Mouse (Mus musculus) hindbrain, embryonic 11.5 days (tissue): ENCODE results near the gene Pkd2. TPM values are rescaled to one million over a fixed set of nuclear protein-coding genes. Genes with fewer than 3 reads are reported as not detected.

ENCODE experiments used
- ATAC-seq: fragments of 200-750 bp; cut with Nextera tagmentation; 2 replicates; pipeline ENCODE4 v1.8.0; 2017; ENCODE audit warnings: mild to moderate bottlenecking, moderate TSS enrichment, moderate library complexity; ENCODE audit not compliant: low FRiP score
- DNase-seq: peaks from one replicate; pipeline ENCODE4 v3.0.0-alpha.2; 2015; ENCODE audit warnings: low spot score
- H3K27ac ChIP-seq: fragments of 300-500 bp; sonication (generic); 2 replicates; pipeline ENCODE4 v1.5.1; 2014; ENCODE audit warnings: mild to moderate bottlenecking, low read depth, low read length
- H3K27me3 ChIP-seq: fragments of 300-500 bp; sonication (generic); 2 replicates; pipeline ENCODE4 v1.6.1; 2014; ENCODE audit warnings: mild to moderate bottlenecking, low read length, moderate library complexity, mixed read lengths; ENCODE audit not compliant: control insufficient read depth, insufficient read depth
- H3K36me3 ChIP-seq: fragments of 300-500 bp; sonication (generic); 2 replicates; pipeline ENCODE4 v1.6.1; 2014; ENCODE audit warnings: mild to moderate bottlenecking, low read length, moderate library complexity, mixed read lengths; ENCODE audit not compliant: control insufficient read depth, insufficient read depth
- H3K4me1 ChIP-seq: fragments of 300-500 bp; sonication (generic); replicated peaks from 2 replicates; pipeline ENCODE4 v1.6.1; 2014; ENCODE audit warnings: low read length, mixed read lengths; ENCODE audit not compliant: control insufficient read depth, insufficient read depth
- H3K4me2 ChIP-seq: fragments of 300-500 bp; sonication (generic); replicated peaks from 2 replicates; pipeline ENCODE4 v1.6.1; 2014; ENCODE audit warnings: mild to moderate bottlenecking, low read depth, low read length
- H3K4me3 ChIP-seq: fragments of 300-500 bp; sonication (generic); 2 replicates; pipeline ENCODE4 v1.5.1; 2014; ENCODE audit warnings: low read depth, low read length
- H3K9ac ChIP-seq: fragments of 300-500 bp; sonication (generic); 2 replicates; pipeline ENCODE4 v1.6.1; 2014; ENCODE audit warnings: low read depth, low read length
- H3K9me3 ChIP-seq: fragments of 300-500 bp; sonication (generic); 2 replicates; pipeline ENCODE4 v1.6.1; 2016; ENCODE audit warnings: low read length; ENCODE audit not compliant: control insufficient read depth
- WGBS: fragments of 180-500 bp; shearing (Covaris S2); extraction: QIAGEN DNeasy Blood & Tissue Kit; methylation state at CpG from one replicate; pipeline ENCODE4 v1.1.7; 2014; 5-methylcytosine and 5-hydroxymethylcytosine counted together
- polyA plus RNA-seq: library from polyadenylated mRNA; unstranded; fragments of >200 nt; fragmentation: Nextera tagmentation; extraction: Ambion mirVana; gene quantifications from 2 replicates; pipeline ENCODE4 v1.2.1, GENCODE M21; 2014

Gene Pkd2
- polyA plus RNA-seq, 1 experiment from 2014 or later: 15.1 TPM

GRCm38 (mm10) chr5:104459706-104460455, 631 bp downstream of the Pkd2 start:
- peak; percentile 77 for DNase-seq
- no peaks in the 10 kb centered on the region for H3K9me3 ChIP-seq
- ATAC-seq: peak; percentile 83
- 0 out of 2 replicates have a peak, but pooled peaks cover 3% of the 10 kb centered on the region for H3K4me1 ChIP-seq
- H3K27me3 ChIP-seq: no peaks in the 10 kb centered on the region
- peak overlapping the region; percentile 97 for H3K9ac ChIP-seq
- H3K36me3 ChIP-seq: no peaks in the 10 kb centered on the region
- peak overlapping the region; percentile 84 for H3K27ac ChIP-seq
- under 1% methylated on average over 57 of the region's 82 CpGs for WGBS
- H3K4me3 ChIP-seq: peak overlapping the region; percentile 70
- peak overlapping the region; percentile 75 for H3K4me2 ChIP-seq

GRCm38 (mm10) chr5:104460456-104460838, 1.2 kb downstream of the Pkd2 start:
- H3K27ac ChIP-seq: no peak overlapping the region
- peak overlapping the region; percentile 75 for H3K4me2 ChIP-seq
- 36% methylated on average over 3 of the region's 3 CpGs for WGBS
- peak overlapping the region; percentile 97; the same call in 1 of the 2 replicates for H3K9ac ChIP-seq
- no peak for ATAC-seq
- DNase-seq: no peak
- H3K4me3 ChIP-seq: peak overlapping the region; percentile 70
- H3K36me3 ChIP-seq: no peaks in the 10 kb centered on the region
- 0 out of 2 replicates have a peak, but pooled peaks cover 3% of the 10 kb centered on the region for H3K4me1 ChIP-seq
- no peaks in the 10 kb centered on the region for H3K9me3 ChIP-seq
- no peaks in the 10 kb centered on the region for H3K27me3 ChIP-seq

GRCm38 (mm10) chr5:104460856-104461255, 1.6 kb downstream of the Pkd2 start:
- Histone ChIP-seq H3K36me3 (no peaks in the 10 kb centered on the region), H3K4me1 (0 out of 2 replicates have a peak, but pooled peaks cover 3% of the 10 kb centered on the region), H3K27me3 (no peaks in the 10 kb centered on the region), H3K4me2 (peak overlapping the region; percentile 75), H3K27ac (no peak overlapping the region), H3K9me3 (no peaks in the 10 kb centered on the region), H3K4me3 (peak overlapping the region; percentile 70; the same call in 1 of the 2 replicates), H3K9ac (no peak overlapping the region)
- ATAC-seq: no peak
- peak; percentile 19 for DNase-seq
- WGBS: 68% methylated on average over 6 of the region's 7 CpGs

- WGBS: 94% methylated on average over 8 of the region's 8 CpGs
- Histone ChIP-seq H3K4me2 (no peak overlapping the region), H3K9me3 (no peaks in the 10 kb centered on the region), H3K4me3 (no peak overlapping the region), H3K27me3 (no peaks in the 10 kb centered on the region), H3K4me1 (no peaks in the 10 kb centered on the region), H3K27ac (no peak overlapping the region), H3K36me3 (no peaks in the 10 kb centered on the region), H3K9ac (no peak overlapping the region)
- no peak for DNase-seq
- ATAC-seq: no peak
Measured at GRCm38 (mm10) chr5:104465279-104465678, 6.0 kb downstream of the Pkd2 start.

GRCm38 (mm10) chr5:104465731-104466130, 6.5 kb downstream of the Pkd2 start:
- no peaks in the 10 kb centered on the region for H3K36me3 ChIP-seq
- ATAC-seq (no peak), DNase-seq (no peak)
- no peak overlapping the region for H3K4me3 ChIP-seq
- 92% methylated on average over 12 of the region's 12 CpGs for WGBS
- no peak overlapping the region for H3K27ac ChIP-seq
- no peak overlapping the region for H3K9ac ChIP-seq
- H3K27me3 ChIP-seq: no peaks in the 10 kb centered on the region
- H3K4me1 ChIP-seq: no peaks in the 10 kb centered on the region
- H3K4me2 ChIP-seq: no peak overlapping the region
- no peaks in the 10 kb centered on the region for H3K9me3 ChIP-seq

GRCm38 (mm10) chr5:104466816-104467215, 7.6 kb downstream of the Pkd2 start:
- Histone ChIP-seq H3K27me3 (no peaks in the 10 kb centered on the region), H3K4me2 (no peak overlapping the region), H3K27ac (no peak overlapping the region), H3K9ac (no peak overlapping the region), H3K4me1 (no peaks in the 10 kb centered on the region), H3K36me3 (no peaks in the 10 kb centered on the region), H3K9me3 (no peaks in the 10 kb centered on the region), H3K4me3 (no peak overlapping the region)
- DNase-seq (no peak), ATAC-seq (no peak)
- 91% methylated on average over 16 of the region's 16 CpGs for WGBS

GRCm38 (mm10) chr5:104468586-104468985, 9.3 kb downstream of the Pkd2 start:
- Histone ChIP-seq H3K4me3 (no peak overlapping the region), H3K36me3 (no peaks in the 10 kb centered on the region), H3K27ac (no peak overlapping the region), H3K9me3 (no peaks in the 10 kb centered on the region), H3K4me1 (no peaks in the 10 kb centered on the region), H3K9ac (no peak overlapping the region), H3K4me2 (no peak overlapping the region), H3K27me3 (no peaks in the 10 kb centered on the region)
- DNase-seq (no peak), ATAC-seq (no peak)
- 94% methylated on average over 5 of the region's 5 CpGs for WGBS

GRCm38 (mm10) chr5:104470981-104471391, 11.7 kb downstream of the Pkd2 start:
- Histone ChIP-seq H3K27ac (no peak overlapping the region), H3K4me1 (no peaks in the 10 kb centered on the region), H3K36me3 (no peaks in the 10 kb centered on the region), H3K27me3 (no peaks in the 10 kb centered on the region), H3K9me3 (no peaks in the 10 kb centered on the region), H3K4me2 (no peak overlapping the region), H3K9ac (no peak overlapping the region), H3K4me3 (no peak overlapping the region)
- DNase-seq (no peak), ATAC-seq (no peak)
- 91% methylated on average over 5 of the region's 5 CpGs for WGBS

- Histone ChIP-seq H3K4me3 (no peak overlapping the region), H3K36me3 (no peaks in the 10 kb centered on the region), H3K27me3 (no peaks in the 10 kb centered on the region), H3K4me1 (no peaks in the 10 kb centered on the region), H3K9me3 (no peaks in the 10 kb centered on the region), H3K27ac (no peak overlapping the region), H3K4me2 (no peak overlapping the region), H3K9ac (no peak overlapping the region)
- 92% methylated on average over 8 of the region's 8 CpGs for WGBS
- ATAC-seq: no peak
- peak; percentile 31 for DNase-seq
Measured at GRCm38 (mm10) chr5:104472371-104472770, 13.1 kb downstream of the Pkd2 start.
